Comparison of ENCODE assay signal across 12 mouse cellular contexts in the genomic region with DNA sequence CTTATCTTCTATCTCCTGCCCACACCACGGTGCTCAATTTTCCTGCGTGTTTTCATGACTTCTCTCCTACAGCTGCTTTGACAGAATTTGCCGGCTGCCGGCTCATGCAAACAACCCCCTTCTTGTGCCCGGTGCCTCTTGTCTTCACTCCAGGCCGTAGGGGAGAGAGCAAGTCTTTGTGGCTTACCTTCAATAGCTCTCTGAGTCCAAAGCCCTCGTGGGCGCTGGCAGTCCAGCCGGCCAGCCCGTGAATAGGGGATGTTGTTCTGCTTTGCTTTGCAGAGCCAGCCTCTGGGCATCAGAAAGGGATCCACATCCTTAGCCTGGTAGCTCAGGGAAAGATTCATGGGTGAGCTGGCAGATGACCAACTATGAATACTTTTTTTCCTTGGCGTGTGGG.
A peak's percentile ranks its signal among the peaks of the same experiment; 100 is the strongest.
DNase-seq lines count a peak whose midpoint lies in the region; ATAC-seq lines count a peak whose summit lies in the region.
"Had no signal": no experiment of that assay in that cellular context is flagged by ENCODE, and none has a peak within 500 bp of the region (broad histone marks: within the 10 kb centered on the region; RNA-seq: fewer than 3 reads in every experiment).

No protein-coding gene starts in this region.

- no peaks in the 10 kb centered on the region for H3K36me3 ChIP-seq in forebrain, embryonic 16.5 days (ENCODE audit: control insufficient read depth, insufficient read depth)
- no peaks in the 10 kb centered on the region for H3K36me3 ChIP-seq in neural tube, embryonic 15.5 days
- H3K36me3 ChIP-seq in heart, embryonic 10.5 days, result no peaks in the 10 kb centered on the region

- H3K27ac ChIP-seq in forebrain, embryonic 16.5 days (ENCODE audit: low read length), result no peak overlapping the region
- peak overlapping the region; percentile 60; the same call in 1 of the 2 replicates for H3K27ac ChIP-seq in neural tube, embryonic 15.5 days (replicated peaks)
- H3K27ac ChIP-seq in heart, embryonic 10.5 days, result no peak overlapping the region

- no peak overlapping the region for H3K4me3 ChIP-seq in forebrain, embryonic 16.5 days (replicated peaks; ENCODE audit: low read length)
- no peak overlapping the region for H3K4me3 ChIP-seq in neural tube, embryonic 15.5 days (replicated peaks)
- H3K4me3 ChIP-seq in heart, embryonic 10.5 days, result no peak overlapping the region

- 39% methylated on average over 11 of the region's 11 CpGs for WGBS in forebrain, embryonic 16.5 days
- WGBS in neural tube, embryonic 15.5 days, result 56% methylated on average over 11 of the region's 11 CpGs
- WGBS in heart, embryonic 10.5 days, result 60% methylated on average over 11 of the region's 11 CpGs

- no peak overlapping the region for H3K4me2 ChIP-seq in forebrain, embryonic 16.5 days (ENCODE audit: low read length)
- no peak overlapping the region for H3K4me2 ChIP-seq in neural tube, embryonic 15.5 days
- H3K4me2 ChIP-seq: lung, embryonic 14.5 days had no signal

- H3K4me1 ChIP-seq in forebrain, embryonic 16.5 days (replicated peaks; ENCODE audit: control insufficient read depth, insufficient read depth, low read length), result 0 out of 2 replicates have a peak, but pooled peaks cover 9% of the 10 kb centered on the region
- H3K4me1 ChIP-seq in neural tube, embryonic 15.5 days, result no peaks in the 10 kb centered on the region
- no peaks in the 10 kb centered on the region for H3K4me1 ChIP-seq in heart, embryonic 10.5 days

- H3K27me3 ChIP-seq in forebrain, embryonic 16.5 days (replicated peaks; ENCODE audit: control insufficient read depth, insufficient read depth, low read length), result no peaks in the 10 kb centered on the region
- no peaks in the 10 kb centered on the region for H3K27me3 ChIP-seq in neural tube, embryonic 15.5 days (replicated peaks)
- no peaks in the 10 kb centered on the region for H3K27me3 ChIP-seq in heart, embryonic 10.5 days (ENCODE audit: insufficient read depth, poor library complexity, severe bottlenecking)
- H3K27me3 ChIP-seq: CH12.LX had no signal

- ATAC-seq in forebrain, embryonic 16.5 days, result peak; percentile 71
- ATAC-seq in neural tube, embryonic 15.5 days (ENCODE audit: low FRiP score), result peak; percentile 77

- H3K9ac ChIP-seq in forebrain, embryonic 16.5 days (replicated peaks; ENCODE audit: low read depth, low read length), result no peak overlapping the region
- H3K9ac ChIP-seq in neural tube, embryonic 15.5 days (replicated peaks), result no peak overlapping the region
- H3K9ac ChIP-seq: lung, embryonic 14.5 days had no signal

- DNase-seq in gastrocnemius, postnatal 14 days, result peak; percentile 11
- DNase-seq in gastrocnemius, postnatal 4 days (ENCODE audit: low spot score in 2 of 2), result no peak
- DNase-seq in layer of hippocampus, adult 9-11 months, result peak; percentile 69
- no peak for DNase-seq in urinary bladder, postnatal 10 days (ENCODE audit: low spot score)
- no peak for DNase-seq in embryo, embryonic 9.5 days (ENCODE audit: extremely low spot score)
- DNase-seq in heart, embryonic 10.5 days (ENCODE audit: low spot score), result no peak
- DNase-seq: heart, postnatal 14 days; kidney, postnatal 25 days; lung, embryonic 14.5 days had no signal

- intact Hi-C loops in gastrocnemius, postnatal 14 days (cut with DNase I; ENCODE audit: low total_unique reads), result no loop called here

- no peaks in the 10 kb centered on the region for H3K9me3 ChIP-seq in forebrain, embryonic 16.5 days (ENCODE audit: control insufficient read depth, low read length)
- H3K9me3 ChIP-seq in neural tube, embryonic 15.5 days (replicated peaks), result no peaks in the 10 kb centered on the region
- no peaks in the 10 kb centered on the region for H3K9me3 ChIP-seq in heart, embryonic 10.5 days

Comparison
In these comparisons a context has a peak if more than half of its experiments do, and no peak if none do; other contexts are left out.
1. DNase-seq: peak in gastrocnemius, postnatal 14 days (single experiment) and layer of hippocampus, adult 9-11 months (single experiment); none in gastrocnemius, postnatal 4 days (0 of 2), urinary bladder, postnatal 10 days (single experiment), embryo, embryonic 9.5 days (single experiment) and heart, embryonic 10.5 days (single experiment).